Mouse (Mus musculus): ENCODE measurements around the gene Prkar2b. TPM values are rescaled to one million over a fixed set of nuclear protein-coding genes. Genes with fewer than 3 reads are reported as not detected.

Gene Prkar2b
- total RNA-seq, 2 experiments from 2014 or later = 79.6 to 92.9 TPM

Other genes with a start within 250 kb of the Prkar2b start
- gene Hbp1, start 110.8 kb downstream of the Prkar2b start, total RNA-seq (2021) = 10 to 100 TPM; 17.7 to 19.7 TPM
- gene Pik3cg, start 147.4 kb upstream of the Prkar2b start, total RNA-seq (2021) = 1 to 10 TPM; 3.7 to 4.6 TPM